In genomic region chr19:4333791-4334190, GRCm38 (mm10) we compare ENCODE assay signal across 8 mouse cellular contexts. TPM values are rescaled to one million over a fixed set of nuclear protein-coding genes. Genes with fewer than 3 reads are reported as not detected.
DNase-seq lines count a peak whose midpoint lies in the region; ATAC-seq lines count a peak whose summit lies in the region.

No protein-coding gene starts in this region.

- H3K27ac ChIP-seq in brown adipose tissue, adult 24 weeks (replicated peaks; ENCODE audit: low read depth, low read length), result peak overlapping the region; percentile 91
- H3K27ac ChIP-seq in heart, embryonic 13.5 days (replicated peaks), result peak overlapping the region; percentile 95
- peak overlapping the region; percentile 87 for H3K27ac ChIP-seq in liver, embryonic 12.5 days
- H3K27ac ChIP-seq in stomach, embryonic 15.5 days, result peak overlapping the region; percentile 97

- peak overlapping the region; percentile 91 for H3K4me2 ChIP-seq in heart, embryonic 13.5 days
- H3K4me2 ChIP-seq in liver, embryonic 12.5 days, result peak overlapping the region; percentile 90
- peak overlapping the region; percentile 84 for H3K4me2 ChIP-seq in stomach, embryonic 15.5 days

- peak; percentile 90 for ATAC-seq in heart, embryonic 13.5 days (ENCODE audit: extremely low read depth, insufficient number of reproducible peaks, low FRiP score, low TSS enrichment)
- peak; percentile 96 for ATAC-seq in liver, embryonic 12.5 days
- ATAC-seq in stomach, embryonic 15.5 days (ENCODE audit: insufficient read depth, low FRiP score, low read depth), result peak; percentile 99

- DNase-seq in CD4-positive, CD25-positive, alpha-beta regulatory T cell, adult 2 months (ENCODE audit: low read depth, low spot score), result peak; percentile 92
- DNase-seq in fat pad, adult 2 months (ENCODE audit: extremely low read depth, low read depth, low spot score), result peak; percentile 79
- DNase-seq in kidney, postnatal 10 days, result peak; percentile 97
- peak; percentile 86 to 89 for DNase-seq in natural killer cell, adult 2 months (ENCODE audit: low spot score in 2 of 2)

- H3K36me3 ChIP-seq in heart, embryonic 13.5 days, result peaks cover 50% of the 10 kb centered on the region
- peaks cover 51% of the 10 kb centered on the region for H3K36me3 ChIP-seq in liver, embryonic 12.5 days
- peaks cover 15% of the 10 kb centered on the region for H3K36me3 ChIP-seq in stomach, embryonic 15.5 days

- no peaks in the 10 kb centered on the region for H3K9me3 ChIP-seq in heart, embryonic 13.5 days
- H3K9me3 ChIP-seq in liver, embryonic 12.5 days (replicated peaks), result no peaks in the 10 kb centered on the region
- no peaks in the 10 kb centered on the region for H3K9me3 ChIP-seq in stomach, embryonic 15.5 days

- 0 out of 2 replicates have a peak, but pooled peaks cover 7% of the 10 kb centered on the region for H3K4me1 ChIP-seq in brown adipose tissue, adult 24 weeks (ENCODE audit: control insufficient read depth, insufficient read depth, insufficient read length, low read length)
- H3K4me1 ChIP-seq in heart, embryonic 13.5 days, result peaks cover 36% of the 10 kb centered on the region
- H3K4me1 ChIP-seq in liver, embryonic 12.5 days, result peaks cover 42% of the 10 kb centered on the region
- H3K4me1 ChIP-seq in stomach, embryonic 15.5 days, result peaks cover 10% of the 10 kb centered on the region

- 1% methylated on average over 16 of the region's 16 CpGs for WGBS in heart, embryonic 13.5 days
- WGBS in liver, embryonic 12.5 days (ENCODE audit: insufficient replicate concordance), result 1% methylated on average over 16 of the region's 16 CpGs
- WGBS in stomach, embryonic 15.5 days, result under 1% methylated on average over 16 of the region's 16 CpGs

- peak overlapping the region; percentile 69 for H3K4me3 ChIP-seq in brown adipose tissue, adult 24 weeks (ENCODE audit: insufficient read depth, low read depth, low read length)
- H3K4me3 ChIP-seq in heart, embryonic 13.5 days, result peak overlapping the region; percentile 79
- peak overlapping the region; percentile 71 for H3K4me3 ChIP-seq in liver, embryonic 12.5 days
- peak overlapping the region; percentile 57 for H3K4me3 ChIP-seq in stomach, embryonic 15.5 days (replicated peaks)

- H3K27me3 ChIP-seq in heart, embryonic 13.5 days (replicated peaks), result no peaks in the 10 kb centered on the region
- H3K27me3 ChIP-seq in liver, embryonic 12.5 days (replicated peaks), result no peaks in the 10 kb centered on the region
- no peaks in the 10 kb centered on the region for H3K27me3 ChIP-seq in stomach, embryonic 15.5 days (replicated peaks)

- H3K9ac ChIP-seq in heart, embryonic 13.5 days, result peak overlapping the region; percentile 93
- H3K9ac ChIP-seq in liver, embryonic 12.5 days, result peak overlapping the region; percentile 81
- H3K9ac ChIP-seq in stomach, embryonic 15.5 days, result peak overlapping the region; percentile 69

RNA-seq across cellular contexts. Expression of gene Grk2, which starts 27.8 kb away (rescaled TPM):
- 30.7 and 35.9 TPM in 2 replicates for polyA plus RNA-seq in brown adipose tissue, adult 24 weeks (2012; ENCODE audit: insufficient read depth, insufficient read length, missing spikeins)
- 9.4 and 12.9 TPM in 2 replicates for polyA plus RNA-seq in heart, embryonic 13.5 days (2015; fragmentation: Nextera tagmentation; extraction: Ambion mirVana)
- polyA plus RNA-seq in liver, embryonic 12.5 days (2016; fragmentation: Nextera tagmentation; extraction: Ambion mirVana), result 15.7 and 17.9 TPM in 2 replicates
- polyA plus RNA-seq in stomach, embryonic 15.5 days (2015; fragmentation: Nextera tagmentation; extraction: Ambion mirVana), result 18.5 and 18.7 TPM in 2 replicates

RNA-seq across cellular contexts. Expression of gene Ankrd13d, which starts 50.9 kb away (rescaled TPM):
- polyA plus RNA-seq in brown adipose tissue, adult 24 weeks (2012; ENCODE audit: insufficient read depth, insufficient read length, missing spikeins), result 0.87 TPM in 1 of 2 replicates, not detected in the other
- 1.0 and 1.6 TPM in 2 replicates for polyA plus RNA-seq in heart, embryonic 13.5 days (2015; fragmentation: Nextera tagmentation; extraction: Ambion mirVana)
- 0.99 and 1.4 TPM in 2 replicates for polyA plus RNA-seq in liver, embryonic 12.5 days (2016; fragmentation: Nextera tagmentation; extraction: Ambion mirVana)
- 9.5 TPM in 2 replicates for polyA plus RNA-seq in stomach, embryonic 15.5 days (2015; fragmentation: Nextera tagmentation; extraction: Ambion mirVana)

Comparison
In these comparisons a context has a peak if more than half of its experiments do, and no peak if none do; other contexts are left out.
1. Peak in every context shown above with its lines: DNase-seq, ATAC-seq, H3K4me3 ChIP-seq and H3K27ac ChIP-seq.